Mouse (Mus musculus) kidney, postnatal 10 days (tissue): Measurements from ENCODE around the gene Uqcr11.
A peak's percentile ranks its signal among the peaks of the same experiment; 100 is the strongest.

Experiments used
- DNase-seq: peaks from one replicate; pipeline ENCODE4 v3.0.0; 2021; ENCODE audit warnings: mixed read lengths

The Uqcr11 gene

GRCm38 (mm10) chr10:80430375-80430980, 23.8 kb upstream of the Uqcr11 start:
- no peak for DNase-seq

DNA sequence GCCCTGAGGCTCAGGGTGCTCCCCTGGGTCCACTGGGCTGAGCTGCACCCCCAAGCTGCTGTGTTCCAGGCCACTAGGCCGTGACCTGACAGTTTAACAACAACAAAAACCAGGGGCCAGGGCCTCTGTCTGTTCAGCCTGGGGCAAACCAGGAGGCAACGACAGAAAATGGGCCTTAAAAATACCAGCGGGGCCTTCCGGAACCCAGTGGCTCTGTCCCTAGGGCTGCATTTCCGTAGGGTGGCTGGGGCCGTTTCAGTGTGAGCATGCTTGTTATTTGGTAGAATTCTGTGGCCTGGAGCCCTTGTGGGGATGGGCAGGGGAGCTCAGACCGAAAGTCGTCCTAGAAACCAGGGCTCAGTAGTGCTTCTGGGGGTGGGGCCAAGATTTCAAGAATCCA, 23.2 kb upstream of the Uqcr11 start:
- DNase-seq = no peak

DNA sequence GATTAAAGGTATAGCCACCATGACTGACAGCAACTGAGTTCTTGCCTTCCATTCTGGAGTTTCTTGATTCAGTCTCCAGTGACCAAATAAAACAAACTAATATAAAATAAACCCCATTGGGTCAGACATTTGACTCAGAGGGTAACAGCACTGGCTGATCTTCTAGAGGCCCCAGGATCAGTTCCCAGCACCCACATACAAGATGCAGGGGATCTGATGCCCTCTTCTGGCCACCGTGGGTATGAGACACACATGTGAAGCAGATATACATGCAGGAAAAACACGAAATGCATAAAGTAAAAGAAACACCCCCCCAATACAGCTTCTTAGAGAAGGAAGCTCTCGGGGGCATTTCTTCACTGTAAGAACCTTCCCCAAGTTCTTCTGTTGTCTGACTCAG, 18.4 kb upstream of the Uqcr11 start:
- DNase-seq = no peak

- peak; percentile 54 for DNase-seq
These were observed 16.9 kb upstream of the Uqcr11 start for GRCm38 (mm10) chr10:80423562-80423961.

DNA sequence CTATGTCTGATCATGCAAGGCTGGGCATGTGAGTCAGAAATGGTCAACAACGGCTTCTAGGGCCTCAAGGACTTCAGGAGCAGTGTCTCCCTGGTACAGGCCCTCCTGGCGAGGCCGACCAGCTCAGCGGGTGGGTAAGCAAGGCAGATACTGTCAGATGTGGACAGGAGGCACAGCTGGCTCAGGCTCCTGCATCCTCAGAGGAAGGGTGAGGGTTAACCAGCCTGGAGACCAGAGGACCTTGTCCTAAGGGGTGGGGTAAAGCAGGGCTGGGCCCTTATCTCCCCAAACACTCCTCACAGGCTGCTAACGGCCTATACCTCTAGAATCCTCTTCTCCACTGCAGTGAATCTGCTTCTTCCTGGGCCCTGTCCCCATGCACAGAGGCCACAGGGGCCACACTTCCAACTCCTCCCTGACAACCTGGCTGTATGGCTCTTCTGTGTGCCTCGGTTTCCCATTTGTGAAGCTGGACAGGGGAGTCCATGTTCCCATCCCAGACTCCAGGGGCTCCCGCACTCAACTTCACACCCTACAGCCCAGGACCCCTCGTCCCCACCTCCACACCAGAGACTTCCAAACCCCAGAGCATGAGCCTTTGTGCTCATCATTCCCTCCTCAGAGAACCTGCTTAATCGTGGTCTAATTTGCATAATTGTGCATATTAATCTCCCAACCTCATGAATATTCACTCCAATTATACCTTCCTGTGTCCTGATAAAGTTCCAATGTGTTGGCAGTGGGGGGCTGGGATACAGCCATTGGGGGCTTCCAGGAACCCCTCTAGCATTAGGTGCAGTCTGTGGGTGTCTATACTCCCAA, 15.2 kb upstream of the Uqcr11 start:
- DNase-seq = no peak

DNA sequence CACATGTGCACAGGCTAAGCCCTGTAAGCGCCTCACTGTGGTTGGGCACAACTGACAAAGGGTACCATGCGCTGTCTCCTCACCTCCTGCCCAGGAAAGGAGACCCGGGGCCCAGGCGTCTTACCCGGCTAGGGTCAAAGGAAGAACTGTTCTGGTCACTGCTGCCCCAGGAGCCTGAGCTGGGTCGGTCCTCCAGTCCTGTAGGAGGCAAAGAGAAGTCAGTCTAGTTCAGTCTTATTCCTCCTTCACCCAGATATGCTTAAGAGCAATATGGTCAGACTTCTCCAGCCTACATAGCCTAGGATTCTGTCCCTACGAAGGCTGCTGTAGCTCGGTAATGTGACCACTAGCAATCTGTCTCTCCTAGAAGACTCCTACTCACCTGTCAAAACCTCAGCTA, 14.6 kb upstream of the Uqcr11 start:
- no peak for DNase-seq

- DNase-seq = no peak
These were observed 14.1 kb upstream of the Uqcr11 start for GRCm38 (mm10) chr10:80420729-80421128.

DNA sequence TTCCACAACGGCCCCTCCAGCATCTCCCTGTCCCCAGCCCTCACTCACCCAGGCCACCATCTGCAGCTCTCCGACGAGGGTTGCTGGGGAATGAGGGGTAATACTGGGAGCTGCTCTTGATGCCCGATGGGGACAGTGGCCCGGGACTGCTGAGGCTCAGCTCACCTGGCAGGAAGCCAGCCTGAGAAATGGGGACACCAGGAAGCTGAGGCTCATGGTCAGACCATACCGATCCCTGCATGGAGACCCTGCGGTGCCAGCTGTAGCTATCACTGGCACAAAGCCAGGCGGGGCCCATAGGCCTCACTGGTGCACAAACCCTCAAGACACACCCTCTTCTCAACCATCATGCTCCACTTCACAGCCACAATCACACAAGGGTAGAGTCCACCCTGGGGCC, 12.8 kb upstream of the Uqcr11 start:
- no peak for DNase-seq

DNA sequence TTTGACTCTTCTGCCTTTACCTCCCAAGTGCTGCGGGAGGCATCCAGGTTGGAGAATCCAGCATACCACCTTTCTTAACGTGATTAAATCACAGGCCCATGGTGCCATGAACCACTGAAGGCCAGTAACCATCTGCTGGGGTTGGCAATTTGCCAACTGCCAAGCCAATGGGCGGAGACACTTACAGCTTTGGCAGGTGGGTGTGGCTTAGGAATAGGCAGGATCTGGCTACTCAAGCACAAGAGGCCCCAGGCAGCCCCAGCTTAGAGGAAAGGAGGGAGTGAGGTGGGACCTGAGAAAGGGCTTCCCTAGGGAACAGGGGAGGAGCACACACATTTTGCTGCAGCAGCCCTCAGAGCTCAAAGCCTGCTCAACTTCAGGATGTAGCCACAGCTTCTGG, 11.7 kb upstream of the Uqcr11 start:
- peak; percentile 61 for DNase-seq

- no peak for DNase-seq
These were observed 11.2 kb upstream of the Uqcr11 start for GRCm38 (mm10) chr10:80417841-80418240.

- DNase-seq = no peak
These were observed 10.7 kb upstream of the Uqcr11 start for GRCm38 (mm10) chr10:80417371-80417770.

GRCm38 (mm10) chr10:80415566-80415965, 8.9 kb upstream of the Uqcr11 start:
- DNase-seq = no peak

DNA sequence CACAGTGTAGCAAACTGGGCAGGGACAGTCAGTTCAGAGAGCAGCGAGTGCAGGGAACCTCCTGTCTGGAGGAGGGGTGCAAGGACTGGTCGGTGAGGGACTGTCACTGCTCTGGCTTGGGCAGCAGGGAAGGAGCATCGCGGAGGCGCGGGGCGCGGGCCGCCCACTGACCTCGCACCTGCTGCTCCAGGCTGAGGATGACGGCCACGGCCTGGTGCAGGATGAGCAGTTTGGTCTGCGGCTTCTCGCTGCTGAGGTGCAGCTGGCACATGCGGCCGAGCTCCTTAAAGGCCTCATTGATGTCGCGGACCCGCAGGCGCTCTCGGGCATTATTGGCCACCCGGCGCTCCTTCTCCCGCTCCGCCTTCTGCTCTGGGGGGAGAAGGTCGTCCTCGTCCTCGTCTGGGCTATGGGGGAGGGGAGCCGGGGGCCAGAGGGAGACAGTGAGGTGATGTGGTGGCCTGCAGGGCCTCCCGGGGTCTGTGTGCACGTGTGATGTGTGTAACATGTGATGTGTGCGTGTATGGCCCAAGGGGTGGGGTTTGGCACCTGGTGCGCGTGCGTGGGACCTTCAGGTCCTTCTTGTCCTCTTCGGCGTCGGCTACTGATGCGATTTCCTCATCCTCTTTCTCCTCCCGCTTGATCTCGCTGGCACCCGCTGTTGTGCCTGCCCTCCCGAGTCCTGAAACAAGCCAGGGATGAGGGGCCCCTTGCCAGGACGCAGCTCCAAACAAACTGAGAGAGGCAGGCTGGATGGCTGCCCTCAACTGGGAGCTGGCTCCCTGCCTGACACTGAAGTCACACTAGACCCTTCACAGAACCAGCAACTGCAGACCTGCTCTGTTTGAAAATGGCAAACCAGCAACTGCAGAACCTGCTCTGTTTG, 6.3 kb upstream of the Uqcr11 start:
- DNase-seq = no peak

DNA sequence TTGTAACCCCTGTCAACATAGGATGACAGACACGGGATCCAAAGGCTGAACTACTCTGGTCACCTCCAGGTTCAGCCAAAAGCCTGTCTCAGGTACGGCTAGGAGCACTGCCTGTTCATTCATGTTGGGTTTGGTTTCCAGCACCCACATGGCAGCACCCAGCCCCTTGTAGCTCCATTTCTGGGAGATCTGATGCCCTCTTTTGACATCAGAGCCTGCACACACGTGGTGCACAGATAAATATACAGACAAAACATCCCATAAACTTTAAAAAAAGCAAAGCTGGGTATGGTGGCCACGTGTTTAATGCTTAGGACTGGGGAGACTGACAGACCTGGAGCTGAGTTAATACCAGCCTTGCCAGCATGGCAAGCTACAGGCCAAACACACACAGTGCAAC, 1.3 kb upstream of the Uqcr11 start:
- DNase-seq = no peak

DNA sequence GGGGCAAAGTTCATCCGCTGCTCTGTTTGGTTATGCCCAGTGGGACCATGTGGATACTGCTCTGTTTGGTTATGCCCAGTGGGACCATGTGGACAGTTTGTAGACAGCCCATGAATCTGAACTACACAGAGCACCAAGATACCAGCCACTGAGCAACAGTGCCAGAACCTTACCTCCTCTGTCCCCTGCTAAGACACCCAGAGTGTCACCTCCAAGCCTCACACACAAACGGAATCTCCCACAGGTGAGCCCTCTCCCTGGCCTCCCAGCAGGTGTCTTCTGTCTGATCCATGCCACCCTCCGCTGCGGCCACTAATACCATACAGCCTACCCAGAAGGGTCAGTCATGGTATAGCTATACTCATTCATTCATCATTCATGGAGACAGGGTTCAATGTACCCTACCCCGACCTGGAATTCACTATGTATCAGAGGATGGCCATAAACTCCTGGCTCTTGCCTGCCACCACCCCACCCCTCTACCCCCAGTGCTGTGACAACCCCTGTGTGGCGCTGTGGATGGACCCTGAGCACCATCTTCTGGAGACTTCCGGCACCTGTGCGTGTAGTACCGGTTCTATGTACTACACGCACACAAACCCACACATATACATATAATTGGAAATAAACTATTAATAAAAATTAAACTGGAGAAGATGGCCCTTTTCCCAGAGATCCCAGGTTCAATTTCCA, 1.0 kb downstream of the Uqcr11 start:
- no peak for DNase-seq

DNA sequence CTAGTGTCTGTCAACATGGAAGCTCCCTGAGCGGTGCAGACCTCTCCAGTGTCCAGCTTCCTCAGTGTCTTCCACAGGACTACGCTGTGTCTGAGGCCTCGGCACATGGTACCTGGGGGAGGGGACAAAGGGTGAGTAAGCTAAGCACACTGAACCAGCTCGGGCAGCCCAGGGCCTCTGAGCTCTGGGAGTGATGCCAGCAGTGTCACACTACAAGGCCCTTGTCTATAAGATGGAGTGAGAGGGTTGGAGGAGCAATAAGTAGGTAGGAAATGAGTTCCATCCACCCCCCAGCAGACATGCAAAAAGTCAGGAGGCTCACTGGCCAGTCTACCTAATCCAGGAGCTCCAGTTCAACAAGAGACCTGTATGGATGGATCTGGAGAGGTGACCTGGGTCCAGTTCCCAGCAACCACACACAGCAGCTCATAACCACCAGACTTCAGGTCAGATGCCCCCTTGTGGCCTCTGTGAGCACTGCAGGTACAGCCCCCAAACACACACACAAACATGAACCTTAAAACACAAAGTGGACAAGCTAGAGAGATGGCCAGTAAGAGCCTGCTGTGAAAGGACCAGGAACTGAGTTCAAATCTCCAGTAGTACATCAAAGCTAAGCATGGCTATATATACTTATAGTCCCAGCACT, 3.5 kb downstream of the Uqcr11 start:
- DNase-seq = peak; percentile 63

DNA sequence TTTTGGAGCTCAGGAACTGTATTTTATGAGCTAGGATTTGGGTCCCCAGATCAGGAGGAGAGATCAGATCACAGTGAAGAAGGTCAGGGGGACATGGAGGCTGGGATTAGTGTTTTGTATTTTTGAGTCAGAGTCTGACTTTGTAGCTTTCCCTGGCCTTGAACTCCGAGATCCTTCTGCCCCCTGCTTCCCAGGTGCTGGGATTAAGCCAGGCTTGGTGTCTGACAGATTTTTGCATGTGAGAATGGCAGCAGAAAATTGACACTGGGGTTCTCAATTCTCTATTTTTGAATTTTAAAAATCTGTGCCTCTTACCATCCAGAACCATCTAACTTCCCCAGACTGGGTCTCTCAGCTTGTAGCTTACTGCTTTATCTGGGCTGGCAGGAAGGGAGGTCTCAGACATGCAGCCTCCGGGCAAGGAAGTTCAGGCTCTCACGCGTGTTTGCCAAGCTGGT, 5.9 kb downstream of the Uqcr11 start:
- no peak for DNase-seq

GRCm38 (mm10) chr10:80399973-80400703, 6.5 kb downstream of the Uqcr11 start:
- no peak for DNase-seq

DNA sequence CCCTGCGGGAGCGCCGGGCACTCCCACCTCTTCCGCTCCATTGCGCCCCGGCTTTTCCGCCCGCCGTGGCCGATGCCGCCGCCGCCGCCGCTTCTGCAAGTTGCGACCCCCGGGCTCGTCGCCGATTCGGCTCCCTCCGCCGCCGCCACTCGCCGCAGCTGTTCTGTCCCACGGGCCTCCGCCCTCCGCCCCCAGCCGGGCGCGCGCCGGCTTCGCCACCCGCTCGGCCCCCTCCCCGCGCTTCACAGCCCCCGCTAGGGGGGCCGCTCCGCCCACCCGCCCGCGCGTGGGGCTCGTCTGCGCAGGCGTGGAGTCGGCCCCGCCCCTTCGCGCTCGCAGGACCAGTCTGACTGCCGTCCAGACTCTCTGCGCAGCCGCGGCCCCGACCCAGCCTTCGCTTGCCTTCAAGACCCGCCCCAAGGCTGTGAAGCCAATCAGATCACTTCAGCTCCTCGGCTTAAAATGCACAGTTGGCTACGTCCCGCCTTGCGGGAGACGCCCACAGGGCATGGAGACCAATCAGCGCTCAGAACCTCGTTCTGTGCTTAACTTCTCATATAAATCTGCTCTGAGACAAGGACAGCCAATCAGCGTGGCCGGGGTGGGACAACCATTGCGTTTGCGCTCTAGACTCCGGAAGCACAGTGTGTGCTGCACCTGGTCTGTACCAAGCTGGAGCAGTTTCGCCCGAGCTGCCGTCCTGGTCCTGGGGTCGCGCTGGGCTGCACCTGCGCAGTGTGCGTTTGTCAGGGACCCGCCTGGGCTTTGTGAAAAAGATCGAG, 7.2 kb downstream of the Uqcr11 start, which contains the start of gene Mbd3:
Gene Mbd3 (minus strand): TSS at position 360 of the 782 bp plus-strand sequence.
- peak; percentile 100 for DNase-seq

- DNase-seq = peak; percentile 99
These were observed 7.9 kb downstream of the Uqcr11 start for GRCm38 (mm10) chr10:80398719-80399190.

DNA sequence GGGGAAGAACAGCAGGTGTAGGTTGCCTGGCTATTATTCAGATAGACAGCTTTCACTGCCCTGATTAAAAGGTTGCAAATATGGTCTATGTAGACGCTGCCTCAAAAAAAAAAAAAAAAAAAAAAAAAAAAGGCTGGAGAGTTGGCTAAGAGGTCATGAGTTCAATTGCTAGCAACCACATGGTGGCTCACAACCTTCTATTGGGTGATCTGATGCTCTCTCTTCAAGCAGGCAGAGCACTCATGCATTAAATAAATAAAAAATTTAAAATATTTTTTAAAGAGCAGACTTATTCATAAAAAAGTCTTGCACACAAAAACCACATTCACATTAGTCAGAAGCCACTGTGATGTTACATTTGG, 8.5 kb downstream of the Uqcr11 start:
- DNase-seq = no peak
